Mouse (Mus musculus): ENCODE results near the gene Camkv.

- TF ChIP-seq POLR2A (IDR thresholded peaks at IDR 0.05; ENCODE audit: borderline replicate concordance, extremely low read depth, insufficient read depth, insufficient read length, poor library complexity, severe bottlenecking) = no peak
- no peak for TF ChIP-seq CTCF (IDR thresholded peaks at IDR 0.05; ENCODE audit: borderline replicate concordance, extremely low read depth, insufficient read depth, insufficient read length)
These were observed 7.3 kb upstream of the Camkv start, which contains the start of gene Actl11 for GRCm38 (mm10) chr9:107928169-107928568.
